8 mouse cellular contexts compared by ENCODE assay signal in genomic region chr3:122620285-122620931, GRCm38 (mm10). TPM values are rescaled to one million over a fixed set of nuclear protein-coding genes. Genes with fewer than 3 reads are reported as not detected.
DNase-seq lines count a peak whose midpoint lies in the region; ATAC-seq and TF ChIP-seq lines count a peak whose summit lies in the region.

No protein-coding gene starts in this region.

- H3K9ac ChIP-seq in heart, embryonic 12.5 days: peak overlapping the region; percentile 96
- H3K9ac ChIP-seq in kidney, embryonic 16.5 days (replicated peaks; ENCODE audit: low read length): peak overlapping the region; percentile 100
- H3K9ac ChIP-seq in limb, embryonic 15.5 days: peak overlapping the region; percentile 92; the same call in 1 of the 2 replicates
- peak overlapping the region; percentile 100 for H3K9ac ChIP-seq in midbrain, postnatal 0 days (replicated peaks; ENCODE audit: low read length, poor library complexity, severe bottlenecking)

- peak overlapping the region; percentile 86 for H3K4me2 ChIP-seq in heart, embryonic 12.5 days
- peak overlapping the region; percentile 86 for H3K4me2 ChIP-seq in kidney, embryonic 16.5 days (replicated peaks; ENCODE audit: low read depth, low read length)
- H3K4me2 ChIP-seq in limb, embryonic 15.5 days: peak overlapping the region; percentile 90
- peak overlapping the region; percentile 80 for H3K4me2 ChIP-seq in midbrain, postnatal 0 days (ENCODE audit: low read depth, low read length, poor library complexity, severe bottlenecking)

- WGBS in heart, embryonic 12.5 days: under 1% methylated on average over 21 of the region's 21 CpGs
- WGBS in kidney, embryonic 16.5 days: under 1% methylated on average over 21 of the region's 21 CpGs
- WGBS in limb, embryonic 15.5 days: 1% methylated on average over 21 of the region's 21 CpGs
- WGBS in midbrain, postnatal 0 days: 1% methylated on average over 21 of the region's 21 CpGs

- peak; percentile 27; the same call in 1 of the 2 replicates for ATAC-seq in heart, embryonic 12.5 days (ENCODE audit: insufficient number of reproducible peaks, low FRiP score)
- ATAC-seq in kidney, embryonic 16.5 days (ENCODE audit: low FRiP score, low TSS enrichment): peak; percentile 32
- no peak; the same call in 1 of the 2 replicates for ATAC-seq in limb, embryonic 15.5 days (ENCODE audit: insufficient number of reproducible peaks, low FRiP score, low TSS enrichment, low read depth)
- peak; percentile 55 for ATAC-seq in midbrain, postnatal 0 days (ENCODE audit: low FRiP score)

- H3K36me3 ChIP-seq in heart, embryonic 12.5 days: no peaks in the 10 kb centered on the region
- H3K36me3 ChIP-seq in kidney, embryonic 16.5 days (ENCODE audit: insufficient read depth, low read length): no peaks in the 10 kb centered on the region
- no peaks in the 10 kb centered on the region for H3K36me3 ChIP-seq in limb, embryonic 15.5 days
- H3K36me3 ChIP-seq in midbrain, postnatal 0 days (ENCODE audit: insufficient read depth, low read length): no peaks in the 10 kb centered on the region

- no peaks in the 10 kb centered on the region for H3K27me3 ChIP-seq in heart, embryonic 12.5 days (replicated peaks)
- H3K27me3 ChIP-seq in kidney, embryonic 16.5 days (ENCODE audit: insufficient read depth, low read length): no peaks in the 10 kb centered on the region
- H3K27me3 ChIP-seq in limb, embryonic 15.5 days: no peaks in the 10 kb centered on the region
- no peaks in the 10 kb centered on the region for H3K27me3 ChIP-seq in midbrain, postnatal 0 days (ENCODE audit: insufficient read depth, low read length)

- TF ChIP-seq CTCF in midbrain, postnatal 0 days (IDR thresholded peaks at IDR 0.05): peak; percentile 62

- H3K4me1 ChIP-seq in heart, embryonic 12.5 days (replicated peaks): peaks cover 16% of the 10 kb centered on the region
- peaks cover 25% of the 10 kb centered on the region for H3K4me1 ChIP-seq in kidney, embryonic 16.5 days (ENCODE audit: insufficient read depth, low read length)
- H3K4me1 ChIP-seq in limb, embryonic 15.5 days: peaks cover 22% of the 10 kb centered on the region
- H3K4me1 ChIP-seq in midbrain, postnatal 0 days (ENCODE audit: insufficient read depth, low read length): 0 out of 2 replicates have a peak, but pooled peaks cover 2% of the 10 kb centered on the region

- no peaks in the 10 kb centered on the region for H3K9me3 ChIP-seq in heart, embryonic 12.5 days (replicated peaks)
- no peaks in the 10 kb centered on the region for H3K9me3 ChIP-seq in kidney, embryonic 16.5 days (ENCODE audit: low read length)
- H3K9me3 ChIP-seq in limb, embryonic 15.5 days: no peaks in the 10 kb centered on the region
- no peaks in the 10 kb centered on the region for H3K9me3 ChIP-seq in midbrain, postnatal 0 days (ENCODE audit: low read length)

- H3K4me3 ChIP-seq in heart, embryonic 12.5 days: peak overlapping the region; percentile 89
- peak overlapping the region; percentile 98 for H3K4me3 ChIP-seq in kidney, embryonic 16.5 days (ENCODE audit: low read length)
- peak overlapping the region; percentile 92 for H3K4me3 ChIP-seq in limb, embryonic 15.5 days
- H3K4me3 ChIP-seq in midbrain, postnatal 0 days (ENCODE audit: low read depth, low read length): peak overlapping the region; percentile 99

- H3K27ac ChIP-seq in heart, embryonic 12.5 days (ENCODE audit: poor library complexity, severe bottlenecking): peak overlapping the region; percentile 93
- H3K27ac ChIP-seq in kidney, embryonic 16.5 days (ENCODE audit: low read length): peak overlapping the region; percentile 98
- H3K27ac ChIP-seq in limb, embryonic 15.5 days: peak overlapping the region; percentile 98
- peak overlapping the region; percentile 99 for H3K27ac ChIP-seq in midbrain, postnatal 0 days (ENCODE audit: low read depth, low read length)

- DNase-seq in gastrocnemius, postnatal 10 days: peak; percentile 16
- no peak for DNase-seq in gastrocnemius, adult 18-20 months (ENCODE audit: low spot score)
- DNase-seq in embryo, embryonic 9.5 days (ENCODE audit: extremely low spot score): peak; percentile 61
- DNase-seq in midbrain, postnatal 0 days (ENCODE audit: low spot score): peak; percentile 71
- peak; percentile 57 for DNase-seq in testis, postnatal 14 days (ENCODE audit: low spot score)

RNA-seq across cellular contexts. Expression of gene Fnbp1l, which starts 0.9 kb away (rescaled TPM):
- 10 to 100 TPM; 16.0 to 17.5 TPM for total RNA-seq in gastrocnemius, postnatal 10 days (2021)
- 1 to 10 TPM; 3.6 to 6.0 TPM for total RNA-seq in gastrocnemius, adult 18-20 months (2021)
- polyA plus RNA-seq in heart, embryonic 12.5 days (2016; fragmentation: Nextera tagmentation; extraction: Ambion mirVana): 33.8 and 34.3 TPM in 2 replicates
- polyA plus RNA-seq in kidney, embryonic 16.5 days (2015; fragmentation: Nextera tagmentation; extraction: Ambion mirVana): 41.4 and 46.2 TPM in 2 replicates
- polyA plus RNA-seq in limb, embryonic 15.5 days (2015; fragmentation: Nextera tagmentation; extraction: Ambion mirVana): 42.7 and 48.9 TPM in 2 replicates
- total RNA-seq in midbrain, postnatal 0 days (2014; rRNA removed): 135 and 179 TPM in 2 replicates
- 182 and 209 TPM in 2 replicates for polyA plus RNA-seq in midbrain, postnatal 0 days (2015; fragmentation: Nextera tagmentation; extraction: Ambion mirVana)
